ENCODE assay signal across 8 mouse cellular contexts in genomic region chr5:139344687-139345363, GRCm38 (mm10). TPM values are rescaled to one million over a fixed set of nuclear protein-coding genes. Genes with fewer than 3 reads are reported as not detected.
DNase-seq lines count a peak whose midpoint lies in the region; ATAC-seq lines count a peak whose summit lies in the region.

No protein-coding gene starts in this region.

- H3K36me3 ChIP-seq in hindbrain, embryonic 13.5 days: peaks cover 30% of the 10 kb centered on the region

- under 1% methylated on average over 33 of the region's 33 CpGs for WGBS in hindbrain, embryonic 13.5 days

- H3K4me2 ChIP-seq in hindbrain, embryonic 13.5 days: peak overlapping the region; percentile 96

- H3K4me1 ChIP-seq in hindbrain, embryonic 13.5 days (replicated peaks): peaks cover 29% of the 10 kb centered on the region

- DNase-seq in NIH3T3 (ENCODE audit: low read depth): peak; percentile 98
- peak; percentile 97 for DNase-seq in cerebellum, postnatal 10 days
- peak; percentile 85 to 90 for DNase-seq in frontal cortex, postnatal 10 days (ENCODE audit: low spot score in 2 of 2)
- peak; percentile 74 to 80 for DNase-seq in layer of hippocampus, postnatal 25 days (ENCODE audit: extremely low spot score in 1 of 2, low spot score in 1 of 2)
- DNase-seq in lung, postnatal 36 days: peak; percentile 97
- peak; percentile 96 for DNase-seq in retina, postnatal 1 day
- DNase-seq in urinary bladder, adult 18-20 months (ENCODE audit: low spot score in 2 of 2): peak; percentile 95 to 98

- no peaks in the 10 kb centered on the region for H3K9me3 ChIP-seq in hindbrain, embryonic 13.5 days

- ATAC-seq in hindbrain, embryonic 13.5 days (ENCODE audit: low FRiP score): peak; percentile 87

- peak overlapping the region; percentile 88 for H3K9ac ChIP-seq in hindbrain, embryonic 13.5 days

- peaks cover 14% of the 10 kb centered on the region; the same call in 1 of the 2 replicates for H3K27me3 ChIP-seq in hindbrain, embryonic 13.5 days

- peak overlapping the region; percentile 68 for H3K4me3 ChIP-seq in hindbrain, embryonic 13.5 days

- H3K27ac ChIP-seq in hindbrain, embryonic 13.5 days: peak overlapping the region; percentile 84

RNA-seq across cellular contexts. Expression of gene Cox19, which starts 6.4 kb away (rescaled TPM):
- 116 and 124 TPM in 2 replicates for polyA plus RNA-seq in hindbrain, embryonic 13.5 days (2015; fragmentation: Nextera tagmentation; extraction: Ambion mirVana)
- 10 to 100 TPM; 66.7 to 67.9 TPM for total RNA-seq in layer of hippocampus, postnatal 25 days (2021)

RNA-seq across cellular contexts. Expression of gene Cyp2w1, which starts 7.6 kb away (rescaled TPM):
- polyA plus RNA-seq in hindbrain, embryonic 13.5 days (2015; fragmentation: Nextera tagmentation; extraction: Ambion mirVana): not detected in 2 replicates
- total RNA-seq in layer of hippocampus, postnatal 25 days (2021): not detected

RNA-seq across cellular contexts. Expression of gene Adap1, which starts 19.4 kb away (rescaled TPM):
- 24.9 and 26.5 TPM in 2 replicates for polyA plus RNA-seq in hindbrain, embryonic 13.5 days (2015; fragmentation: Nextera tagmentation; extraction: Ambion mirVana)
- 100 to 1,000 TPM; 207 to 215 TPM for total RNA-seq in layer of hippocampus, postnatal 25 days (2021)

RNA-seq across cellular contexts. Expression of gene Gpr146, which starts 32.7 kb away (rescaled TPM):
- 1.6 and 2.4 TPM in 2 replicates for polyA plus RNA-seq in hindbrain, embryonic 13.5 days (2015; fragmentation: Nextera tagmentation; extraction: Ambion mirVana)
- total RNA-seq in layer of hippocampus, postnatal 25 days (2021): 10 to 100 TPM; 12.7 to 13.1 TPM

Comparison
In these comparisons a context has a peak if more than half of its experiments do, and no peak if none do; other contexts are left out.
1. Peak in every context shown above with its lines: DNase-seq, ATAC-seq, H3K4me3 ChIP-seq and H3K27ac ChIP-seq.